Mouse (Mus musculus) thymus, adult 2 months (tissue): ENCODE data around the gene Itga2b. TPM values are rescaled to one million over a fixed set of nuclear protein-coding genes. Genes with fewer than 3 reads are reported as not detected.

ENCODE experiments used
- DNase-seq: peaks from one replicate; pipeline ENCODE4 v3.0.0; 2021
- H3K27ac ChIP-seq: fragments of 200-500 bp; 2 replicates; pipeline ENCODE4 v1.5.1; 2012; ENCODE audit warnings: low read length, control low read depth; ENCODE audit not compliant: control insufficient read depth, insufficient read depth
- H3K27me3 ChIP-seq: fragments of 200-500 bp; 2 replicates; pipeline ENCODE4 v1.6.1; 2012; ENCODE audit warnings: mild to moderate bottlenecking, low read length, moderate library complexity, mixed read lengths; ENCODE audit not compliant: control insufficient read depth, insufficient read depth
- H3K36me3 ChIP-seq: fragments of 200-500 bp; 2 replicates; pipeline ENCODE4 v1.6.1; 2012; ENCODE audit warnings: mild to moderate bottlenecking, low read length, moderate library complexity; ENCODE audit not compliant: control insufficient read depth, insufficient read depth
- H3K4me1 ChIP-seq: fragments of 200-500 bp; replicated peaks from 2 replicates; pipeline ENCODE4 v1.6.1; 2012; ENCODE audit warnings: low read length; ENCODE audit not compliant: control insufficient read depth, insufficient read depth
- H3K4me3 ChIP-seq: fragments of 200-500 bp; 2 replicates; pipeline ENCODE4 v1.5.1; 2012; ENCODE audit warnings: mild to moderate bottlenecking, low read length, control low read depth, moderate library complexity; ENCODE audit not compliant: control insufficient read depth, insufficient read depth
- CTCF ChIP-seq: fragments of 200-500 bp; IDR thresholded peaks from 2 replicates; pipeline ENCODE4 v1.5.1; 2012; ENCODE audit warnings: mild to moderate bottlenecking, control low read depth, low read length, moderate library complexity, borderline replicate concordance; ENCODE audit not compliant: control insufficient read depth, poor library complexity, insufficient read depth; ENCODE audit errors: extremely low read depth
- POLR2A ChIP-seq: fragments of 200-500 bp; IDR thresholded peaks from 2 replicates; pipeline ENCODE4 v1.6.1; 2012; ENCODE audit warnings: mild to moderate bottlenecking, low read length, control low read depth, moderate library complexity; ENCODE audit not compliant: control insufficient read depth, poor library complexity, insufficient read depth; ENCODE audit errors: extremely low read depth
- WGBS: fragments of 180-500 bp; shearing (Covaris S2); methylation state at CpG from one replicate; pipeline ENCODE4 v1.1.7; 2018; 5-methylcytosine and 5-hydroxymethylcytosine counted together
- polyA plus RNA-seq: library from polyadenylated mRNA; depleted of rRNA; stranded (reverse); fragments of >200 nt; gene quantifications from 2 replicates; pipeline ENCODE4 v1.2.3, GENCODE M21; 2012; rRNA removed

Gene Itga2b
- 3.8 and 4.0 TPM in 2 replicates for polyA plus RNA-seq

DNA sequence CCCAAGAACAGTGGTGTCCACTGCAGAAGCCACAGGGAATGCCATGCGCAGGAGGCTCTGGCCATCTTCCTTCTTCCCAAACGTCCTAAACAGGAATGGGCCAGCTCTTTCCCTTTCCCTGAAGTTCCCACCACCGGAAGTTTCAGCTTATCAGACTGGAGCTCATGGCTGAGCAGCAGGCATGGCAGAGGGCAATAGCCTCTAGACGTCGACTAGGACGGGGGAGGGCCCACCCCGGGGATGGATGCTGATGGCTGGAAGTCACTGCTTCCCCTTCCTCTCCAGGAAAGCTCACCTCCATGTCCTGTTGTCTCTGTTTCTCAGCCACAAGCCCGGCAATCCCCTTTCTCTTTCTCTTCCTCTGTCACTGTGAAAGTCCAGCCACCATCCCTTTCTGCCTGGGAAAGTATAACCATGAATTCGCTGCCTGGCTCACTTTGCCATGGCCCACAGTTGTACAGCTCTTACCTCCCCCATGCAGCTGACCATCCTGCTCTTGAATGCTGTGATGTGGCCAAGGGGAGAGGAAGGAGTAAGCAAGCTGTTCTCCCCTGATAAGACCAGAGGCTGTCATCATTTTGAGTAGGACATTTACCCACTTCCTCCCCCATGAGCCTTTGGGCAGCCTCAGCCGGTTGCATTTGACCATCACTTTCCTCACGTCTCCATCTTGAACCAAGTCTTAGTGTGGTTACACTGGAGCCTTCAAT lies at the start of gene Itga2b:
Gene Itga2b (minus strand): TSS at position 475 of the 710 bp plus-strand sequence.
- Histone ChIP-seq H3K36me3 (no peaks in the 10 kb centered on the region), H3K27me3 (no peaks in the 10 kb centered on the region), H3K27ac (no peak within 1 kb of the TSS), H3K4me3 (no peak within 1 kb of the TSS), H3K4me1 (peaks cover 10% of the 10 kb centered on the region)
- TF ChIP-seq POLR2A, result no peak
- TF ChIP-seq CTCF, result no peak
- WGBS, result 18% methylated on average over 11 of the region's 11 CpGs
- no peak for DNase-seq

DNA sequence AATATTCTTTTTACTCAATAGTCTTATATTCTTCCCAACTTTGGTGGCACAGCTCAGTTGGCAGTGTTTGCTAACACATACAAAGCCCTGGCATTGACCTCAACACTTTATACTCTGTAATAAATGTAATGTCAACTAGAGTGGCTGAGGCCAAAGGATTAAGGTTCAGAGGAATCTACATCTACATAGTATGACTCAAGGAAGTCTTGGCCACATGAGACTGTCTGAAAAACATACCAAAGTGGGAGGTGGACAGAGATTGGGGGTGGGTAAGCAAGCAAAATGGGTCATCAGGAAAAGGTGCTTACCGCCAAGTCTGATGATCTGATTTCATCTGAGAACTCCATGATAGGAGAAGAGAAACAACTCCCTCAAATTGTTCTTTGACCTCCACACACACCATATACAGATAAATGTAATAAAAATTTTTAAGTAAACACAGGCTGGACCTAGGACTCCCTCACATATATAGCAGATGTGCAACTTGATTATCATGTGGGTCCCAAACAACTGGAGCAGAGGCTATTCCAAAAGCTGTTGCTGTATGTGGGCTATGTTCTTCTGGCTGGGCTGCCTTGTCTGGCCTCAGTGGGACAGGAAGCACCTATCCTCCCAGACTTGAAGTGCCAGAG lies 45.0 kb upstream of the Itga2b start:
- Histone ChIP-seq H3K4me3 (no peak overlapping the region), H3K36me3 (peaks cover 6% of the 10 kb centered on the region), H3K27ac (no peak overlapping the region), H3K27me3 (no peaks in the 10 kb centered on the region), H3K4me1 (no peaks in the 10 kb centered on the region)
- DNase-seq, result no peak
- 97% methylated on average over 1 of the region's 1 CpGs for WGBS
- TF ChIP-seq POLR2A (no peak), CTCF (no peak)

DNA sequence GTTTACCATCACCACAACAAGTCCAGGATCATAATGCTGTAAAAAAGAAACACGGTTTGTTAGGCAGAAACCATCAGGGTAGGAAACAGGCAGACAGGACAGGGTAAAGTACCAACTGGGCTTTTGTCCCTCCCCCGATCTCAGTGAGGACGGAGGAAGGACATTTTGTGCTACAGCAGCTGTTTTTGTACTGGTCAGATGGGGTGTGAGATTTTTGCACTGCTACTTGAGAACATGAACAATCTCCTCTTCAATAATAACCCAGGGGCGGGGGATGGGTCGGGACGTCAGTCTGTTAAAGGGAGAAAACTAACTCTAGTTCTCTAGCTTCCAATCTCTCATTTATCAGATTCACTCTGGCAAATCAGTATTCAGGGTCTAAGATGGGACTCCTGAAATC lies 40.3 kb upstream of the Itga2b start:
- no peak overlapping the region for H3K27ac ChIP-seq
- H3K4me1 ChIP-seq, result no peaks in the 10 kb centered on the region
- no peak for TF ChIP-seq CTCF
- no peak for TF ChIP-seq POLR2A
- 95% methylated on average over 6 of the region's 6 CpGs for WGBS
- no peak overlapping the region for H3K4me3 ChIP-seq
- DNase-seq, result no peak
- peaks cover 9% of the 10 kb centered on the region; the same call in 1 of the 2 replicates for H3K36me3 ChIP-seq
- H3K27me3 ChIP-seq, result no peaks in the 10 kb centered on the region

DNA sequence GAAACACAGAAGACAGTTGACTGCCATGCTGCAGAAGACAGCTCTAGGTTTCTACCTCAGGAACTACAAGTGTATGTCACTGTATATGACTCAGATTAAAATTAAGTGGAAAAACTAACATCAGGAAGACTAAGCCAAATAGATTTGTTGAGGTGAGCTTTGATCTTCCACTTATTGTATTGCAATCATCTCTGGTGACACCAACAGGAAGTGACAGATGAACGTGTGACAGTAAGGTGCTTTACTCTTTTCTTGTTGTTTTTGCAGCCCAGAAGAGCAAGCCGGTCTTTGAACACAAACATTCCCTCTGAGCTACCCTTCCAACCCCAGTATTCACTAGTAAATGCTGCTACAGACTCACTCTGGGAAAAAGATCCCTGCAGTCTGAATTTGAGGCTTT lies 26.8 kb upstream of the Itga2b start:
- Histone ChIP-seq H3K4me1 (no peaks in the 10 kb centered on the region), H3K4me3 (no peak overlapping the region), H3K27ac (no peak overlapping the region), H3K36me3 (peaks cover 45% of the 10 kb centered on the region), H3K27me3 (no peaks in the 10 kb centered on the region)
- no peak for DNase-seq
- TF ChIP-seq POLR2A (no peak), CTCF (no peak)
- WGBS, result 57% methylated on average over 2 of the region's 2 CpGs

DNA sequence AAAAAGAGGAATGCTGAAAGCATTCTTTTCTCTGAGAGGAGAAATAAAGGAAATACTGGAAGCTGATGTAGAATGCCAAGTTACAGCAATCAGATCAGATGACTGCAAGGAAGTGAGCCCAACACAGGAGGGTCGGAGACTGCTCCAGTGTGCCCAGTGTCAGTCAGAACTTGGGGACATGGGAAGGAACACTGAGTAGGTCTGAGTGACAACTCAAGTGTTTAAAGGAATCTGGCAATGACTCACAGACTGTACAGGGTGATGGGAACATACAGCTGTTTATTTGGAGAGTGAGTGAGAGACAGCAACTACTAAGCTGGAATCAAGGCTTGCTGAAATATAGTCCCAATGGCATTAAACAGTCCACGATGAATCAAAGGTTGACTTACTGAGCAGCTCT lies 26.3 kb upstream of the Itga2b start:
- Histone ChIP-seq H3K36me3 (peaks cover 40% of the 10 kb centered on the region), H3K4me3 (no peak overlapping the region), H3K27me3 (no peaks in the 10 kb centered on the region), H3K27ac (no peak overlapping the region), H3K4me1 (no peaks in the 10 kb centered on the region)
- no peak for DNase-seq
- TF ChIP-seq POLR2A (no peak), CTCF (no peak)
- WGBS, result 87% methylated on average over 2 of the region's 2 CpGs

DNA sequence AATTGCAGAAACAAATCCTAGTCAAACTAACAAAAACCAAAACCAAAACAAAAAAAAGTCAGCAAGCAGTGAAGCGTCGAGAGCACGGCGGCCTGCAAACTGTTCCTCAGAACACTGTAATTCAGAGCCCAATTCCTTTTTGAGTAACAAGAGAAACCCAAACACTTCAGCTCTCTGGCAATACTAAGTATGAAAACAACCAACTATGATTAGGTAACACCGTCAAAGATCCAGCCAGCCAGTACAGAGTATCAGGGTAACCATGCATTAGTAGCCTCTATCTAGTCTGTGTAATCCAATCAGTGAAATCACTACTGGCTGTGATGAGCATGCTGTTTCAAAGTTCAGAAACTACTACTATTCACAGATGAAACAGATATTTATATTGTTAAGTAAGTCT lies 25.8 kb upstream of the Itga2b start:
- Histone ChIP-seq H3K27me3 (no peaks in the 10 kb centered on the region), H3K36me3 (peaks cover 36% of the 10 kb centered on the region), H3K27ac (no peak overlapping the region), H3K4me1 (no peaks in the 10 kb centered on the region), H3K4me3 (no peak overlapping the region)
- DNase-seq, result no peak
- WGBS, result 97% methylated on average over 5 of the region's 5 CpGs
- TF ChIP-seq POLR2A (no peak), CTCF (no peak)
